Mouse (Mus musculus) MEL (cell line): ENCODE results near the gene C130079G13Rik. TPM values are rescaled to one million over a fixed set of nuclear protein-coding genes. Genes with fewer than 3 reads are reported as not detected.
"Not testable (repeated sequence)": the region's sequence is repeated elsewhere in the genome, so short reads cannot be mapped to it uniquely, and the experiment has no call there.

ENCODE experiments used
- DNase-seq: peaks from one replicate; pipeline ENCODE4 v3.0.0; 2011; ENCODE audit warnings: low read depth, low spot score
- H3K27ac ChIP-seq: 2 replicates; pipeline ENCODE4 v1.5.1; 2012; ENCODE audit warnings: low read depth, mild to moderate bottlenecking, control low read depth, low read length, moderate library complexity; ENCODE audit not compliant: control insufficient read depth
- H3K27me3 ChIP-seq, 2 experiments: fragments of 150-350 bp in 1 of 2; sonication (generic) in 1 of 2; 2 replicates each; pipeline ENCODE4 v1.6.1; 2012; ENCODE audit warnings: low read length in 2 of 2, mild to moderate bottlenecking in 2 of 2, improper control_type of control experiment in 1 of 2, moderate library complexity in 1 of 2; ENCODE audit not compliant: insufficient read depth in 2 of 2, control insufficient read depth in 1 of 2
- H3K36me3 ChIP-seq, 2 experiments: 2 replicates each; pipeline ENCODE4 v1.6.1; 2012 to 2014; ENCODE audit warnings: low read length in 2 of 2, improper control_type of control experiment in 1 of 2, inconsistent platforms in 1 of 2, mild to moderate bottlenecking in 1 of 2; ENCODE audit not compliant: insufficient read depth in 2 of 2, control insufficient read depth in 1 of 2
- H3K4me1 ChIP-seq, 2 experiments: fragments of 150-350 bp in 1 of 2; sonication (generic) in 1 of 2; 2 replicates each; pipeline ENCODE4 v1.6.1; 2012; ENCODE audit warnings: low read length in 2 of 2, improper control_type of control experiment in 1 of 2, mild to moderate bottlenecking in 1 of 2; ENCODE audit not compliant: insufficient read depth in 2 of 2, control insufficient read depth in 1 of 2
- H3K4me3 ChIP-seq, 2 experiments: fragments of 150-350 bp in 1 of 2; sonication (generic) in 1 of 2; 2 replicates each; pipeline ENCODE4 v1.5.1; 2012; ENCODE audit warnings: low read depth in 2 of 2, low read length in 2 of 2, mild to moderate bottlenecking in 2 of 2, moderate library complexity in 2 of 2, control low read depth in 1 of 2, improper control_type of control experiment in 1 of 2; ENCODE audit not compliant: control insufficient read depth in 1 of 2, insufficient read depth in 1 of 2
- H3K79me2 ChIP-seq: 2 replicates; pipeline ENCODE4 v1.6.1; 2012; ENCODE audit warnings: mild to moderate bottlenecking, low read length, moderate library complexity; ENCODE audit not compliant: control insufficient read depth, poor library complexity, insufficient read depth
- H3K9ac ChIP-seq: 2 replicates; pipeline ENCODE4 v1.6.1; 2012; ENCODE audit warnings: low read depth, mild to moderate bottlenecking, control low read depth, low read length, moderate library complexity; ENCODE audit not compliant: control insufficient read depth, poor library complexity, severe bottlenecking
- H3K9me3 ChIP-seq: fragments of 150-350 bp; sonication (generic); replicated peaks from 2 replicates; pipeline ENCODE4 v1.6.1; 2012; ENCODE audit warnings: mild to moderate bottlenecking, low read length, improper control_type of control experiment, moderate library complexity; ENCODE audit not compliant: insufficient read depth
- BHLHE40 ChIP-seq: IDR thresholded peaks from 2 replicates; pipeline ENCODE4 v1.6.1; 2012; ENCODE audit warnings: low read depth, mild to moderate bottlenecking, inconsistent platforms, low read length, improper control_type of control experiment, borderline replicate concordance
- CHD1 ChIP-seq: IDR thresholded peaks from 2 replicates; pipeline ENCODE4 v1.6.1; 2012; ENCODE audit warnings: low read depth, mild to moderate bottlenecking, inconsistent platforms, low read length, improper control_type of control experiment
- ELF1 ChIP-seq: IDR thresholded peaks from 2 replicates; pipeline ENCODE4 v1.6.1; 2014; ENCODE audit warnings: low read depth, mild to moderate bottlenecking, inconsistent platforms, low read length, improper control_type of control experiment, moderate library complexity
- EP300 ChIP-seq, 2 experiments: IDR thresholded peaks; 2 replicates each; pipeline ENCODE4 v1.6.1; 2011; ENCODE audit warnings: improper control_type of control experiment in 2 of 2, low read length in 2 of 2, low read depth in 1 of 2, mild to moderate bottlenecking in 1 of 2
- GABPA ChIP-seq: IDR thresholded peaks from 2 replicates; pipeline ENCODE4 v1.6.1; 2012; ENCODE audit warnings: low read depth, mild to moderate bottlenecking, inconsistent platforms, low read length, improper control_type of control experiment, moderate library complexity
- GATA1 ChIP-seq: IDR thresholded peaks from 2 replicates; pipeline ENCODE4 v1.6.1; 2011; ENCODE audit warnings: low read depth, low read length, improper control_type of control experiment
- KAT2A ChIP-seq: conservative IDR thresholded peaks from 2 replicates; pipeline ENCODE4 v1.6.1; 2012; ENCODE audit warnings: low read depth, low read length, improper control_type of control experiment, inconsistent platforms
- MAFK ChIP-seq: IDR thresholded peaks from 2 replicates; pipeline ENCODE4 v1.6.1; 2011; ENCODE audit warnings: low read depth, mild to moderate bottlenecking, low read length, improper control_type of control experiment, borderline replicate concordance
- MAZ ChIP-seq: IDR thresholded peaks from 2 replicates; pipeline ENCODE4 v1.6.1; 2012; ENCODE audit warnings: low read depth, mild to moderate bottlenecking, inconsistent platforms, low read length, improper control_type of control experiment
- MXI1 ChIP-seq: IDR thresholded peaks from 2 replicates; pipeline ENCODE4 v1.6.1; 2011; ENCODE audit warnings: mild to moderate bottlenecking, low read depth, low read length, improper control_type of control experiment
- MYB ChIP-seq: IDR thresholded peaks from 2 replicates; pipeline ENCODE4 v1.6.1; 2011; ENCODE audit warnings: mild to moderate bottlenecking, low read depth, low read length, improper control_type of control experiment
- SIN3A ChIP-seq: IDR thresholded peaks from 2 replicates; pipeline ENCODE4 v1.6.1; 2012; ENCODE audit warnings: low read length, improper control_type of control experiment, inconsistent platforms
- polyA plus RNA-seq, 2 experiments: library from polyadenylated mRNA; stranded (reverse) in 1 of 2; unstranded in 1 of 2; fragments of >175 nt in 1 of 2; fragments of >200 nt in 1 of 2; gene quantifications; 2 replicates each; pipeline versions ENCODE4 v1.2.1 to v1.2.4; 2012; ENCODE audit warnings: low replicate concordance in 2 of 2, low read depth in 1 of 2; ENCODE audit not compliant: insufficient read length in 2 of 2, insufficient read depth in 1 of 2, missing spikeins in 1 of 2
- total RNA-seq: library from RNA; depleted of rRNA; stranded (reverse); fragments of 300-350 nt; gene quantifications from 2 replicates; pipeline ENCODE4 v1.2.3, GENCODE M21; 2012; rRNA removed

Gene C130079G13Rik
- total RNA-seq (not detected in 2 replicates), polyA plus RNA-seq (not detected)

DNA sequence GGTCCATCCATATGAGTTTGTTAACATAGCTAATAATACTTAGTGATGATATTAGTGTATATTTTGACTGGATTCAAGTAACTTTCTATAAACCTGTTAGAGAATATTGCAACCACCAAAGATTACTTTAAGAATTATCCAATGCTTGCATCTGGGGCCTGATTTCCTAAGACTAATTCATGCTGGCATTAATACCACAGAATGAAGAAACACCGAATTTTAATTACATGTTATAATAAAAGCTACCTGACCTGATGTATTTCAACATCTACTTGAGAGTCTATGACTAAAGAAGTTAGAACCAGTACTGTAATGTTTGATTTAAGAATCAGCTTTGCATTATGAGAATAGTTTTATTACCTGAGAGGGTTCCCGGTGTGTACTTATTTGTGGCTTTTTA is at the start of gene C130079G13Rik:
TSS of gene C130079G13Rik (plus strand) at position 301 of the 400 bp plus-strand sequence.
- Histone ChIP-seq H3K36me3 (no peaks in the 10 kb centered on the region), H3K27ac (no peak within 1 kb of the TSS), H3K4me1 (no peaks in the 10 kb centered on the region), H3K9me3 (no peaks in the 10 kb centered on the region), H3K79me2 (no peaks in the 10 kb centered on the region), H3K9ac (no peak within 1 kb of the TSS), H3K27me3 (peaks cover 0 to 1% of the 10 kb centered on the region in 2 experiments), H3K4me3 (no peak within 1 kb of the TSS)
- TF ChIP-seq ELF1 (no peak), MAZ (no peak), KAT2A (no peak)
- no peak for DNase-seq

DNA sequence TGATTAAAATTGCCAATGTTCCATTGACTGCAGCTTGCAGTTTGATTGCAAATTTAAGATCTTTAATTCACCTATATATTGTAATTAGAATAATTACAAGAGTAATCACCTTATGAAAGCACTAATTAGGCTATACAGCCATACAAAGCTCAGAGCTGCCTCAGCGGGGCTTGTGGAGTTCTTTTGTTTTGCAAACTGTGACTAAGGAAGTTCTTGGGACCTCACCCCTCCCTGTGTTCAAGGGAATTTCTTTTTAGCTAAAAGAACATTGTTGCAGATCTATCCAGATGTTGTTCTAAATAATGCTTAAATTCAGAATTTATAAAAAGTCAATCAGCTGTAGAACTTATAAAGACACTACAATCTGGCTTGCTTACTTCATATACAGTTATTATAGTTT is 47.4 kb upstream of the C130079G13Rik start:
- H3K79me2 ChIP-seq, H3K27ac ChIP-seq, H3K4me3 ChIP-seq, H3K4me1 ChIP-seq, H3K9ac ChIP-seq, H3K9me3 ChIP-seq, H3K36me3 ChIP-seq, H3K27me3 ChIP-seq, DNase-seq: not testable (repeated sequence)

DNA sequence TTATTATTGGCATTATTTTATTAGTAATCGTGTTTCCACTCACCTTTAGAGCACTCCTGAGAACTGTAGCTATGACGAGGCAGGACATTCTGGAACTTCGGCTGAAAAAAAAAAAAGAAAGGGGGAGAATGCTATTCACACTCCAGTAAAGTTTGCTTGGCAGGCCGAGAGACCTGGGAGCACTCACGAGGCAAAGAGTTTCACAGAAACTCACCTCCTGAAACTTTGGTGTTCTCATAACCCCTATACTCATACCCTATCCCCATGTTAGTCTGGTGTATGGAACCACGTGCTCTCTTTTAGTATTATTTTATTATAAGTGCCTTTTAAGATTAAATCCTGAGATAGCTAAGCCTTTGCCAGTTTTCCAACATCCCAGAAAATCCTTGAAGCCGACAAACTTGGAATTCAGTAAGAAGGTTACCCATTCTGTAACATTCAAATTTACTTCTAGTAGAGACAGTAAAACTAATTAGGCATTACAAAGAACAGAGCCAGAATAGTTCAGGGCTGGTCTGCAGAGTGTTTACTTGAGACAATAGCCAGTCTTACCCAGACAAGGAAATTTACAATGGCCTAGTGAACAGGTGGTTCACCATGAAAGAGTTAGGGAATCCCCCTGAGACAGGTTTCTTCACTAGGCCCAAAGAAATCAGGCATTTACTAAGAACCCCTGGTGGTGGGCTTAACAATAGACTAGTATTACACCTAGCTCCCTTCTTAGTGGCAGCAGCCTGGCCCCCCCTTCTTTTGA is 45.0 kb upstream of the C130079G13Rik start:
- H3K36me3 ChIP-seq, DNase-seq, H3K9ac ChIP-seq, H3K27me3 ChIP-seq, H3K79me2 ChIP-seq, H3K27ac ChIP-seq, H3K9me3 ChIP-seq, H3K4me3 ChIP-seq, H3K4me1 ChIP-seq: not testable (repeated sequence)

DNA sequence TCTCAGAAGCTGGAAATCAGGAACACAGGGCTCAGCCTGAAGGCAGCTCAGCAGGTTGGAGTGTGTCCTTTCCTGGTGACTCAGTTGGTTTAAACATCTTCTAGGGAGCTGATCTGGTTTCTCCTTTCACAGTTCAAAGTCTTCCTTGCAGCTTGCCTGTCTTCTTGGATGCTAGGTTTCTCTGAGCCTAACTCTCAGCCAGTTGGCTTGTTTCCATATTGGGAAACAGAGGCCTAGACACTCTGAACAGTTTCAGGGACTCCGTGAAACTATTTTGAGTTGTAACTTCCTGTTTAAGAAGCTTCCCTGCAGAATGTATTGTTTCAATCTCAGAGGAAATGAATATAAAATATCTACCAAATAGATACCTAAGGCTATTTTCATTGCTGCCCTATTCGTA is 31.7 kb upstream of the C130079G13Rik start:
- Histone ChIP-seq H3K27ac (no peak overlapping the region), H3K4me3 (no peak overlapping the region), H3K9ac (no peak overlapping the region), H3K27me3 (no peaks in the 10 kb centered on the region), H3K9me3 (no peaks in the 10 kb centered on the region), H3K36me3 (no peaks in the 10 kb centered on the region), H3K4me1 (no peaks in the 10 kb centered on the region), H3K79me2 (no peaks in the 10 kb centered on the region)
- TF ChIP-seq KAT2A = no peak
- no peak for TF ChIP-seq MAFK
- no peak for TF ChIP-seq EP300 (IDR thresholded peaks at IDR 0.05; ENCODE audit: low read depth in 1 of 2, low read length in 2 of 2)
- TF ChIP-seq MYB = no peak
- no peak for TF ChIP-seq MXI1
- TF ChIP-seq CHD1 = no peak
- TF ChIP-seq SIN3A = no peak
- no peak for TF ChIP-seq GABPA
- TF ChIP-seq GATA1 = no peak
- TF ChIP-seq BHLHE40 = no peak
- TF ChIP-seq, all 39 proteins: peak for 0
- no peak for DNase-seq
